Mouse (Mus musculus): ENCODE results near the gene Gm4567. TPM values are rescaled to one million over a fixed set of nuclear protein-coding genes. Genes with fewer than 3 reads are reported as not detected.
"Not testable (repeated sequence)": the region's sequence is repeated elsewhere in the genome, so short reads cannot be mapped to it uniquely, and the experiment has no call there.

Gm4567 gene
- not detected in 2 replicates for polyA plus RNA-seq (2015; fragmentation: Nextera tagmentation; extraction: Ambion mirVana)

GRCm38 (mm10) chr7:22719610-22720009 is at the start of gene Gm4567:
Gene Gm4567 (minus strand): TSS chr7:22719710.
- not testable (repeated sequence) for H3K4me2 ChIP-seq; H3K36me3 ChIP-seq; H3K4me3 ChIP-seq (replicated peaks); H3K9ac ChIP-seq; H3K27me3 ChIP-seq (replicated peaks); H3K27ac ChIP-seq; ATAC-seq (ENCODE audit: insufficient read depth, low FRiP score, low read depth); H3K9me3 ChIP-seq; H3K4me1 ChIP-seq
- no CpG with 5 or more reads among the region's 1 CpGs for WGBS

- H3K27me3 ChIP-seq (replicated peaks); H3K36me3 ChIP-seq; H3K9ac ChIP-seq; ATAC-seq (ENCODE audit: insufficient read depth, low FRiP score, low read depth); H3K4me2 ChIP-seq; H3K4me3 ChIP-seq (replicated peaks); H3K9me3 ChIP-seq; H3K4me1 ChIP-seq; H3K27ac ChIP-seq: not testable (repeated sequence)
- WGBS: 19% methylated on average over 2 of the region's 3 CpGs
Measured at GRCm38 (mm10) chr7:22761397-22761796, 41.9 kb upstream of the Gm4567 start, which contains the start of gene Vmn1r157. Gene Vmn1r157 (plus strand): TSS chr7:22761697.

GRCm38 (mm10) chr7:22692217-22692616 is 27.3 kb downstream of the Gm4567 start, which contains the start of gene Gm8693:
Gene Gm8693 (minus strand): TSS chr7:22692317.
- no CpG with 5 or more reads among the region's 2 CpGs for WGBS
- H3K36me3 ChIP-seq; H3K27ac ChIP-seq; H3K9ac ChIP-seq; H3K4me1 ChIP-seq; ATAC-seq (ENCODE audit: insufficient read depth, low FRiP score, low read depth); H3K27me3 ChIP-seq (replicated peaks); H3K4me2 ChIP-seq; H3K4me3 ChIP-seq (replicated peaks); H3K9me3 ChIP-seq: not testable (repeated sequence)

Other genes with a start within 250 kb of the Gm4567 start
- gene Vmn1r151, start 220.0 kb downstream of the Gm4567 start, polyA plus RNA-seq (2015; fragmentation: Nextera tagmentation; extraction: Ambion mirVana): not detected in 2 replicates
- not detected in 2 replicates for gene Vmn1r152, start 196.7 kb downstream of the Gm4567 start, polyA plus RNA-seq (2015; fragmentation: Nextera tagmentation; extraction: Ambion mirVana)
- not detected in 2 replicates for gene Gm8677, start 184.8 kb downstream of the Gm4567 start, polyA plus RNA-seq (2015; fragmentation: Nextera tagmentation; extraction: Ambion mirVana)
- not detected in 2 replicates for gene Gm4201, start 154.4 kb downstream of the Gm4567 start, polyA plus RNA-seq (2015; fragmentation: Nextera tagmentation; extraction: Ambion mirVana)
- not detected in 2 replicates for gene Gm4565, start 131.6 kb downstream of the Gm4567 start, polyA plus RNA-seq (2015; fragmentation: Nextera tagmentation; extraction: Ambion mirVana)
- gene Vmn1r155, start 61.7 kb downstream of the Gm4567 start, polyA plus RNA-seq (2015; fragmentation: Nextera tagmentation; extraction: Ambion mirVana): not detected in 2 replicates
- not detected in 2 replicates for gene Gm8693, start 27.4 kb downstream of the Gm4567 start, polyA plus RNA-seq (2015; fragmentation: Nextera tagmentation; extraction: Ambion mirVana)
- gene Vmn1r157, start 42.0 kb upstream of the Gm4567 start, polyA plus RNA-seq (2015; fragmentation: Nextera tagmentation; extraction: Ambion mirVana): not detected in 2 replicates
- not detected in 2 replicates for gene Vmn1r158, start 71.1 kb upstream of the Gm4567 start, polyA plus RNA-seq (2015; fragmentation: Nextera tagmentation; extraction: Ambion mirVana)
- not detected in 2 replicates for gene Vmn1r159, start 123.9 kb upstream of the Gm4567 start, polyA plus RNA-seq (2015; fragmentation: Nextera tagmentation; extraction: Ambion mirVana)
- not detected in 2 replicates for gene Vmn1r160, start 151.5 kb upstream of the Gm4567 start, polyA plus RNA-seq (2015; fragmentation: Nextera tagmentation; extraction: Ambion mirVana)